Mouse (Mus musculus) cerebellum, adult 2 months (tissue): ENCODE data around the gene Aspscr1. TPM values are rescaled to one million over a fixed set of nuclear protein-coding genes. Genes with fewer than 3 reads are reported as not detected.

Source experiments
- DNase-seq, 2 experiments: peaks; one replicate each; pipeline ENCODE4 v3.0.0; 2021
- H3K27ac ChIP-seq: fragments of 200-500 bp; 2 replicates; pipeline ENCODE4 v1.5.1; 2012; ENCODE audit warnings: low read length, control low read depth, inconsistent platforms; ENCODE audit not compliant: insufficient read depth
- H3K27me3 ChIP-seq: fragments of 200-500 bp; 2 replicates; pipeline ENCODE4 v1.6.1; 2012; ENCODE audit warnings: inconsistent platforms, mild to moderate bottlenecking, low read length, moderate library complexity; ENCODE audit not compliant: control insufficient read depth, insufficient read depth
- H3K4me1 ChIP-seq: fragments of 200-500 bp; 2 replicates; pipeline ENCODE4 v1.6.1; 2011; ENCODE audit warnings: low read length; ENCODE audit not compliant: control insufficient read depth, insufficient read depth
- H3K4me3 ChIP-seq: fragments of 200-500 bp; replicated peaks from 2 replicates; pipeline ENCODE3; 2011; ENCODE audit warnings: mild to moderate bottlenecking, low read depth, low read length, control low read depth; ENCODE audit not compliant: insufficient read depth
- CTCF ChIP-seq: fragments of 200-500 bp; IDR thresholded peaks from 2 replicates; pipeline ENCODE4 v1.5.1; 2011; ENCODE audit warnings: low read depth, mild to moderate bottlenecking, control low read depth, low read length, moderate library complexity, borderline replicate concordance; ENCODE audit not compliant: insufficient read depth
- POLR2A ChIP-seq: fragments of 200-500 bp; IDR thresholded peaks from 2 replicates; pipeline ENCODE4 v1.6.1; 2011; ENCODE audit warnings: low read length, control low read depth, borderline replicate concordance; ENCODE audit not compliant: insufficient read depth
- WGBS: fragments of 180-500 bp; shearing (Covaris S2); methylation state at CpG from one replicate; pipeline ENCODE4 v1.1.7; 2018; 5-methylcytosine and 5-hydroxymethylcytosine counted together
- polyA plus RNA-seq: library from polyadenylated mRNA; depleted of rRNA; stranded (reverse); fragments of >200 nt; gene quantifications from 2 replicates; pipeline ENCODE4 v1.2.3, GENCODE M21; 2012

Aspscr1 gene
- polyA plus RNA-seq, 1 experiment: 56.1 TPM

GRCm38 (mm10) chr11:120647047-120647830, 25.5 kb upstream of the Aspscr1 start:
- TF ChIP-seq POLR2A (no peak), CTCF (no peak)
- 90% methylated on average over 35 of the region's 35 CpGs for WGBS
- peak in 1 of 2 experiments; percentile 42 for DNase-seq
- Histone ChIP-seq H3K27me3 (no peaks in the 10 kb centered on the region), H3K4me1 (no peaks in the 10 kb centered on the region), H3K4me3 (no peak overlapping the region), H3K27ac (no peak overlapping the region)

GRCm38 (mm10) chr11:120648001-120648476, 24.7 kb upstream of the Aspscr1 start, which contains the start of gene Myadml2:
Myadml2 (minus strand) TSS chr11:120648158.
- peak within 1 kb of the TSS; percentile 79 for H3K4me3 ChIP-seq
- peak; percentile 56 to 66 for DNase-seq
- H3K27me3 ChIP-seq: no peaks in the 10 kb centered on the region
- WGBS: 7% methylated on average over 13 of the region's 13 CpGs
- TF ChIP-seq POLR2A (no peak), CTCF (no peak)
- no peaks in the 10 kb centered on the region for H3K4me1 ChIP-seq
- H3K27ac ChIP-seq: peak within 1 kb of the TSS; percentile 73

DNA sequence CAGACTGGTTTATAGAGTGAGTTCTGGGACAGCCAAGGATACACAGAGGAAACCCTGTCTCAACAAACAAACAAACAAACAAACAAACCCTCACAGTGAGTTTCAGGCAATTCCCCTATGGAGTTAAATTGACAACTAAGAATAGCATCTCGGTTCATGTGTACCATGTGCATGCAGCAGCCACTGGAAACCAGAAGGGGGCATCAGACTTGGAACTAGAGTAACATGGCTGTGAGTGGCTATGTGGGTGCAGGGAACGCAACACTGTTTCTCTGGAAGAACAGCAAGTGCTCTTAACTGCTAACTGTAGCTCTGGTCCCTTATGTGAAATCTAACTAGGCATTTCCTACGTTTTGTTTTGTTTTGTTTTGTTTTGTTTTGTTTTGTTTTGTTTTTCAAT, 20.9 kb upstream of the Aspscr1 start:
- H3K27me3 ChIP-seq: no peaks in the 10 kb centered on the region
- 67% methylated on average over 3 of the region's 3 CpGs for WGBS
- no peak overlapping the region for H3K4me3 ChIP-seq
- no peak for DNase-seq
- no peaks in the 10 kb centered on the region for H3K4me1 ChIP-seq
- no peak overlapping the region for H3K27ac ChIP-seq
- TF ChIP-seq CTCF: no peak
- TF ChIP-seq POLR2A: no peak

DNA sequence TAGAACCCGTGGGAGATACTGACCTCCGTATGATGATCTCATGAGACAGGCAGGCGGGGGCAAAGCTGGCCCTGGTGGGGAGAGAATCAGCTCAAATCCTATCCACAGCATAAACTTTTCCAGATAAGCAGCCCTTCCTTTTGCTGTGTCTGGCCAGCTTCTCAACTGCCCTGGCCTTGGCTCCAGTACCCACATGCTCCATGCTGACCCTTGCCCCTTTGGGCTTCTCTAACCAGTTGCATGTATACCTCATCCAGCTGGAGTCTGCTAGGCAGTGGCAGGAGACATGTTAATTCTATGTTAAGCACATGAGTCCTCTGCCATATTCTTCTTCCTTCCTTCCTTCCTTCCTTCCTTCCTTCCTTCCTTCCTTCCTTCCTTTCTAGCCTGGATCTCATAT, 18.0 kb upstream of the Aspscr1 start:
- no peak overlapping the region for H3K27ac ChIP-seq
- no peaks in the 10 kb centered on the region for H3K4me1 ChIP-seq
- WGBS: 79% methylated on average over 3 of the region's 3 CpGs
- no peaks in the 10 kb centered on the region; the same call in 1 of the 2 replicates for H3K27me3 ChIP-seq
- DNase-seq: no peak
- no peak overlapping the region for H3K4me3 ChIP-seq
- TF ChIP-seq POLR2A (no peak), CTCF (no peak)

GRCm38 (mm10) chr11:120657301-120657700, 15.5 kb upstream of the Aspscr1 start:
- 86% methylated on average over 4 of the region's 4 CpGs for WGBS
- DNase-seq: no peak
- no peaks in the 10 kb centered on the region for H3K4me1 ChIP-seq
- no peak overlapping the region for H3K27ac ChIP-seq
- H3K4me3 ChIP-seq: no peak overlapping the region
- no peak for TF ChIP-seq CTCF
- TF ChIP-seq POLR2A: no peak
- H3K27me3 ChIP-seq: peaks cover 11% of the 10 kb centered on the region; the same call in 1 of the 2 replicates

- DNase-seq: peak; percentile 57 to 63
- Histone ChIP-seq H3K27me3 (peaks cover 11% of the 10 kb centered on the region; the same call in 1 of the 2 replicates), H3K4me3 (no peak overlapping the region), H3K27ac (no peak overlapping the region), H3K4me1 (no peaks in the 10 kb centered on the region)
- TF ChIP-seq CTCF (peak; percentile 68), POLR2A (no peak)
- 3% methylated on average over 24 of the region's 24 CpGs for WGBS
Measured at GRCm38 (mm10) chr11:120658876-120659410, 13.8 kb upstream of the Aspscr1 start.

DNA sequence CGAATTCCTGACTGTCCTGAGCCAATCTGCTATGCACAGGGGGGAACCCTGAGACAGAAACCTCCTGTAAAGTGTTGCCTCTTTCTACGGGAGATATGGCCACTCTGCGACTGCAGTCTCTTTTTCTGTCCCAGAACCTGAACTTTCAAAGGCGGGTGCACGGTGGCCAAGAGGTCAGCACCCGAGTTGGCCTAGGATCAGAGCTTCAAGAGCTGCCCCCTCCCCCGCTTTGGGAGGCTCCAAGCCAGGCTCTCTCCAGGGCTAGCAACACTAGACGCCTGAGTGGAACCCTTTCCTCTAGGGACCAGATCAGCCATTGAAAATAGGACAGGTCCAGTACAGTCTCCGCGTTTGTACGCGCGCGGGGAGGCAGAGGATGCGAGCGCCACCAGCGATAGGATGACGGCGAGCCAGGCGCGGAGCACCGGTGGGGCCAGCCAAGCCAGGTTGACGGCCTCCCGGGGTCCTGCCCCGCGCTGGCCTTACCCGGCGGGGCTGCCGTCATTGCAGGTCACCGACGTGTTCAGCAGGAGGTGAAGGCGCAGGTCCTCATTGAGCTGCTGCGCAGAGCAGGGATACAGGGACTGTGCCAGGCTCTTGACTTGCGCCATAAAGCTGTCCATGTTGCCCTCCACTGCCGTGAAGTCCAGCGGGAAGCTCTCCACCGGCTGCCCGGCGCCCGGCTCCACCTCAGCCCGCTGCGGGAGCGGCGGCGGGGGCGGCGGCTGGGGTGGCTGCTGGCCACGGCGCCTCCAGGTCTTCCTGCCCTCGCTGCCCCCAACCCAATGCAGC, 13.1 kb upstream of the Aspscr1 start:
- Histone ChIP-seq H3K27ac (no peak overlapping the region), H3K4me1 (no peaks in the 10 kb centered on the region), H3K4me3 (no peak overlapping the region), H3K27me3 (peaks cover 11% of the 10 kb centered on the region; the same call in 1 of the 2 replicates)
- 2% methylated on average over 50 of the region's 50 CpGs for WGBS
- no peak for DNase-seq
- no peak for TF ChIP-seq CTCF
- TF ChIP-seq POLR2A: no peak
